Mouse (Mus musculus) adrenal gland, adult (tissue): ENCODE measurements at regions not wholly inside any gene's neighbourhood (a gene's known extent, or its start where the extent isn't known, plus 50 kb on each side); places are given as distances from the start of the nearest gene placed in this dataset.

Source experiments
- DNase-seq, 2 experiments: peaks; one replicate each; pipeline ENCODE4 v3.0.0; 2022 to 2023; ENCODE audit warnings: low spot score in 1 of 2; ENCODE audit not compliant: inconsistent age in 2 of 2

DNA sequence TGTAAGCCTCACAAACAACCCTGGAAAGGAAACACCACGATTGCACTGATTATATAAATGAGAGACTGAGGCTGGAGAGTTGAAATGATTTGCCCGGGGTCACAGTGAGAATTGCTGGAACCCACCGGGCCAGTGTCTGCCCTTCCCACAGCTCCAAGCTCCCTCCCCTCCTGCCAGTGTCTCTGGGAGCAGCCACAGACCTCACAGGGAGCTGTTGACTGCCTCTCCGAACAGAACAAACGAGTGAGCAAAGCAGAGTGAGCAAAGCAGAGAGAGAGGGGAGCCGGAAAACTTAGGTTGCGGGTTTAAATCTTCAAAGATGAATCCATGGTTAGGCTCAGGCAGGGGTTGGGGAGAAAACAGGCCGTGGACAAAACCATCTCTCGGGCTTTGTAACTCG is 246.2 kb downstream of the Bcl11b start:
- DNase-seq, result no peak

DNA sequence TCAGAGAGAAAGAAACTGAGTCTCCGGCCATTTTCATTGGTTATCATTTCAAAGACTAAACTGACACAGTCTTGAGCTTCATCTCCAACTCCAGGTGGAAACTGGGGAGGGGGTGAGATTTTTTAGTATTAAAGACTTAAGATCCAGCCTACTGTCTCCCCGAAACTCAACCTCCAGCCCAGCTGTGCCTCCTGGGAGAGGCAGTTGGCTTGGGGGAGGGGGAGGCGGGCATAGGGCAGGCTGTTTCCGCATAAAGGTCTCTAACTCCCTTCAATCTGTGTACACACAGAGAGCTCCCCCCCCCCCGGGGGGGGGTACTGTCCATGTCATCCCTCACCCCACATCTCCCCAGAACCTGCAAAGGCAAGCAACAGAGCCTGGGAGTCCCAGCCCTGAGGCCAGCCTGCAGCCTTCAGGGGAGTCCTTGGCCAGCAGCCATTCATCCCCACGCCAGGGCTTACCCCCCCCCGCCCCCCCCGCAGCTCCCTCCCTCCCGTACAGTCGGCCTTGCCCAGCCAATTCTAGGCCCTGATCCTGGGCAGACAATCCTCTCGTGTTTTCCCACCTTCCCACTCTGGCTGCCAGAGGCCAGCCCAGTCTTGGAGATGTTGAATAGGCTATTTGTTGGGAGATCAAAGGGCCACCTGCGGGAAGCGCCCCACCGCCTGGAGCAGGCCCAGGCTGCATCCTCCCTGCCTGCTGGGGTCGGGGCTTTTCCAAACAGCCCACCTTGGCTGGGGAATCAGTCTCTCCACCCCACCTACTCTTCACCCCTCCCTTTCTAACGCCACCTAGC is 245.2 kb downstream of the Bcl11b start:
- peak; percentile 37 to 74 for DNase-seq

DNA sequence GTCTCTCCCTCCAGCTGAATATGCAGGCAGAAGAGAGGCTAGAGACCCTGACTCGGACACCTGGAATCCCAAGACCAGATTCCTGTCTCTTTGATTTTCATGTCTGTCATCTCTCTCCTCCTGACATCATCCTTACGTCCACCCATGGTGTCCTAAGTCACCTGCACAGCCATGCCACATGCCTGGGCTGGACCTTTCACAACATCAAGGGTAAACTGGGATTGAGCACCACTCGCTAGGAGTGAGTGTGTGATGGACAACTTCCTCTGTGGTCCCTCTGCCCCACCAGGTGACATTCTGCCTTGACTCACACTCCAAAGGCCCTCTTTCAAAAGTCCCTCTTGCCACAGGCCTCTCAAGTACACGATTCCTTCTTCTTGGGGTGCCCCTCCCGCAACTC is 244.1 kb downstream of the Bcl11b start:
- DNase-seq, result peak in 1 of 2 experiments; percentile 15

DNA sequence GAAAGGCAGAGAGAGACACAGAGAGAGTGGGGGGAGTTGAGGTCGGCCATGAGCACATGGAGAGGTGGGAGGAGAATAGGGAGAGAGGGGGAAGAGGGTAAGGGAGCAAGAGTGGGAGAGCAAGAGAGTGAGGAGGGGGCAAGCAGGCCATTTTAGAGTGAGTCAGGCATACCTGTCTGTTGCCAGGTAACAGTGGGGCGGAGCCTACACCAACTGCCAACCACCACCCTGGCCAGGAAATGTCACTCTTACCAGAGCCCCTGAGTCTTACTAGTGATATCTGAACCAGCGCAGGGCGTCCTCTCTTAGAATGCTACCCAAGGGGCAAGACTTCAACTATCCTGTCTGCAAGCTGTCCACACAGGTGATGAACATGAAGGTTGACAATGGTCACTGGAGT is 243.5 kb downstream of the Bcl11b start:
- peak in 1 of 2 experiments; percentile 16 for DNase-seq

DNA sequence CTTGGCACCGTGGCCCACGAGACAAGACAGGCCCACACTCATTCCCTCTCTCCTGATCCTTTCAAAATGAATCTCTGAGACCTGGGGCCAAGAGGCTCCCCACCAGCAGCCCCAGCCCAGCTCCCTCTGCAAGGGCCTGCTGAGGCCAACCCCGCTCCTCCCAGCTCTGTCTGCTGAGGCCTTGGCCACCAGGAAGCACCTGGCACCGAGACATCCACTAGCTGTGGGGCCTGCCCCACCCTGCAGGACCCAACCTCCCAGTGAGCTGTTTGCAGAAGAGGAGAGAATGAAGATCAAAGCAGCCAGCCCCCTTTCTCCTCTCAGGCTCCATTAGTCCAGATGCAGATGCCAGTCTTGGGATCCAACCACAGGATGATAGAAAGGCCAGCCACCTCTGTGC is 241.3 kb downstream of the Bcl11b start:
- DNase-seq, result no peak

DNA sequence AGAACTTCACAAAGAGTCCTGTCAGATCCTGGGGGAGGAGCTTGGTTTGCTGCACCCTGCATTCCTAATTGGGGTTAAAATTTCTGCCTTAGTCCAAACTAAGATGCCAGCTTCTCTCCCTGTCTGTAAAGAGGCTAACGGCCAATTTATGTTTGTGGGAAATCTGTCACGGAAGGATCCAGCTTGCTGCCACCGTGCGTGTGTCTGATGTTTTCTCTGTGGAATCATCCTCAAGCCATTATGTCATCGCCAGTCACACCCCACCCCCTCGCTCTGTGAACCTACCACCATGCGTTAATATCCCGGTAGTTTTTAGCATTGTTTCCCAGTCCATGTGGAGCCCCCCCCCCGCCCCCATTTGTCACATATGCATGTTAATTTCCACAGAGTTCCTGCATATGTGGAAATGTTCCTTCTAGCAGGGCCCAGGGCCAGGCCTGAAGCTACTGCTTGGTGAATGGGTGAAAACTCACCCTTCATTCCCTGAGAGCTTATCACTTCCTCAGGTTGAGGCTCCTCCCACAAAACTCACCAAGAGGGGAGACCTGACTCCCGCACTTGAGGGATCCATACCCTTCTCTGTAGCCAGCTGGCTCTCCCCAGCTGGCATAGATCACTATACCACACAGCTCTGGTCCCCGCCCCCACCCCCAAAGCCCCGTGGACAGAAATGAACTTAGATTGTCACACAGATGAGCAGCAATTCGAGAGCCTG is 233.4 kb downstream of the Bcl11b start:
- no peak for DNase-seq

DNA sequence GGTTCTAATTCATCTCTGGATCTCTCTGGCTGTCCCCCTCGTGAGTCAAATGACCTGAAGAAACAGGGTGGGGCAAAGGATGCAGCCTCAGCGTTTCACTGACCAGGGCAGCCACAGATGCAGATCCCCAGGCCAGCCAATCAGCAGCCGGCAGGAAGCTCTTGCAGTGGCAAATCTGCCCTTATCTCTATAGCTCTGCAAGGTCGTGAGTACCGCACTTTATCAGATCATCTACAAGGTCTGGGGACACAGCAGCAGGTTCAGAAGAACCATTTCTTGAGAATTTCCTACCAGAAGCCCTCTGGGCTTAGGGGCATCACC is 232.9 kb downstream of the Bcl11b start:
- peak in 1 of 2 experiments; percentile 38 for DNase-seq

DNA sequence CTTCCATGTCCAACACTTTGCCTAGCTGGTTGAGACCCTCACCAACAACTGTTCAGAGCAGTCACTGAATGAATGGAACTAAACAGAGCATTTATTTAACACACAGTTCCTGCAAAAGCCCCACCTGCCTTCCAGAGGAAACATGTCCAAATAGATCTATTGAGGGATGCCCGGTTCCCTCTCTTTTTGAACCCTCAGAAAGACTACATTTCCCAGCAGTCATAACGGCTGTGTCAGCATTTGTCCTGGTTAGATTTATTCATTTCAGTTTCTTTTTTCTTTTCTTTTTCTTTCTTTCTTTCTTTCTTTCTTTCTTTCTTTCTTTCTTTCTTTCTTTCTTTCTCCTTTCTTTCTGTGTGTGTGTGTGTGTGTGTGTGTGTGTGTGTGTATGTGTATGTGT is 232.1 kb downstream of the Bcl11b start:
- DNase-seq, result no peak

DNA sequence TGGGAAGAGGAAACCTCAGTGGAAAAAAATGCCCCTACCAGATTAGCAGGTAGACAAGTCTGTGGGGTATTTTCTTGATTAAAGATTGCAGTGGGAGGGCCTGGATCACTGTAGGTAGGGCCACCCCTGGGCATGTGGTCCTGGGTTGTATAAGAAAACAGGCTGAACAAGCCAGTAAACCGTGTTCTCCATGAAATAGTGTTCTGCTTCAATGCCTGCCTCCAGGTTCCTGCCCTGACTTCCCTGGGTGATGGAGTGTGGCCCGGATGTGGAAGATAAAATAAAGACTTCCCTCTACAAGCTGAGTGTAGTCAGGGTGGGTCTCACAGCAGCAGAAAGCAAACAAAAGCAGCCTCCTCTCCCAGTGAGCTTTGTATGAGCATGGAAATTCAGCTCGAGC is 231.6 kb downstream of the Bcl11b start:
- no peak for DNase-seq

DNA sequence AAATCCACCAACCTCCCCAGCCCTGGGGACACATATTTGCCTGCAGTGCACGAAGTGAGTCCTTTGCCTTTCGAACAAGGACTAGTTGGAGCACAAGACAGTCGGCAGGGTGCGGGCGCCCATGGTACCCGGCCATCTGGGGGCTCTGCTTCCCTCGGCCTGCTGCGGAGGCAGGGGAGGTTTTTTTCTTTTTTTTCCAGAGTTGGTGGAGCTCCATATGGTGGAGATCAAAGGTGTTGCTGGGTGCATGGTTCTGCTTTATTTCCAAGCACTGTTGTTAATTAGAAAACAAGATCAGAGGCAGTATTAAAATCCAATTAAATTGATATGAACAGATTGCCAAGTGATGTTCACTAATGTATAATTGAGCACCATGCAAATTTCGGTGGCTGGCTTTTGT is 225.4 kb downstream of the Bcl11b start:
- no peak for DNase-seq

DNA sequence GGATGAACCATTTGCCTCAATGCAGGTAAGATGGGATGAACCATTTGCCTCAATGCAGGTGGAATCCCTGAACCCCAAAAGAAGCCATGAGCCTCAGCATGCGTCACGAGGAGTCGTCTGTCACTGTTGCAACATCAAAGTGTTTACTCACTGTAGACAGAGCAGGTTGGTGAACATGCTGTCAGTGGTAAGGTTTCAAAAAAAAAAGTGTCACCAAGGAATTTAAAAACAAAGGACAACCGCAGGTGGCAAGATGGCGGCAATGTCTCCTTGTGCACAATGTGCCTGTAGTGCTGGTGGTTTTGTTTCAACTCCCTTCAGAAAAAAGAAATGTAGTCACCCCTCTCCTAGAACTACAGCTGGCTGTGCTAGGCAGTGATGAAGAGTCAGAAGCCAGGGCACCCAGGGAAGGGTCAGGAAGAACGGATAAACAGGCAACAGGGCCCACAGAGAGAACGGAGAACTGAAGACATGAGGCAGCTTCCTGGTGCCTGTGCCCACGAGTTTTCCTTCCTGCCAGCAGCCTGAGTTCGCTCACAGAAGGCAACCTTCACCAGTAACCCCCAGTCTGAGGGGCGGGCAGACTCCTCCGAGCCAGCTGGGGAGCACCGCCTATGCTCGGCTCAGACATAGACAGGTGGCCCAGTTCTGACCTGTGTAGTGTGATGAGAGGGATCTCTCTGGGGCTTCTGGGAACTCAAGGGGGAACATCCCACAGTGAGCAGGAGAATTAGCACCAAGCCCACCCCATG is 223.9 kb downstream of the Bcl11b start:
- DNase-seq, result no peak

DNA sequence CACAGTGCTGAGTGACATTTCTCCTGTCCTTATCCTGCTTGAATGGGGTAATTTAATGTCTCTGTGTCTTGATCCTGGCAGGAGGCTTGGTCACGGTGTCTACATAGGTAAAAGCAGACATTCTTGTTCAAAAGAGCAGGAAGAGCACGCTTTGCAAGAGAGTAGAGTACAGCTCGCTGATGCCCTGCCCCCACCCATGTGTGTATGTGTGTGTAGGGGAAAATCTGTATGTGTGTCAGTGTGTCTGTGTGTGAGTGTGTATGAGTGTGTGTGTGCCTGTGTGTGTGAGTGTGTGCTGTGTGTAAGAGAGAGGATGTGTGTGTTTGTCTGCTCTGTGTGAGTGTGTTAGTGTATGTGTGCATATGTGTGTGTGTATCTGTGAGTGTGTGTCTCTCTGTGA is 221.3 kb downstream of the Bcl11b start:
- DNase-seq, result no peak

DNA sequence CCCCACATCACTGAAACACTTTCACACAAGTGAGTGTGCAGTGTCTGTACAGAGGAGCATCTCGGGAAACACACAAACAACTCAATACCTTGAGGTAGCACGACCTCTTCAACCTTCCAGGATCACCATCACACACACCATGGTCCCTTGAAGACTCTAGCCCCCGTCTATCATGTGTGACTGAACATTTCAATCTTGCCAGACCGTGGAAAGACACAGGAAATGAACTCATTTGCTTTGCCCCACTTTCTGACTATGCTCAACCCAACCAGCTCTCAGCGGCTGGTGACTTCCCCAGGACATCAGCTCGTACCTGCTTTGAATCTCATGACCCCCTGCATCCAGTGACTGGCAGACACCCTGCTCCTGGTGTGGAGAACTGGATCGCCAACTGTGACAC is 219.6 kb downstream of the Bcl11b start:
- no peak for DNase-seq

DNA sequence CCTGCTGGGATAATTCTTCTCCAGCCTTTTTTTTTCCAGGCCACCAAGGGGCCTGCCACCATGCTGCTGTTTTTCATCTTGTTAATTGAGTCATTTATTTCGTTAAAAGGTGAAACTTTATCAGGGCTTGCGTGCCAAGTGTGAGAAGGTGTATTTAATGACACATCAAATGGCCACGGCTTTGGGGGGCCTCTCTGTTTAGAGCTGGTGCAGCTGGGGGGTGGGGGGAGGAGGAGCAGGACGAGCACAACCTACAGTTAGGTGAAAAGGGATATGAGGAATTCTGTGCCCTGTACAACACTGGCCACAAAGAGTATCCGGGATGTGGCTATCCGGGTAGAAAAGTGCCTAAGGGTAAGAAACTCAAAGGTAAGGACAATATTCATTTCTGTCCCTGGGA is 213.6 kb downstream of the Bcl11b start:
- no peak for DNase-seq

DNA sequence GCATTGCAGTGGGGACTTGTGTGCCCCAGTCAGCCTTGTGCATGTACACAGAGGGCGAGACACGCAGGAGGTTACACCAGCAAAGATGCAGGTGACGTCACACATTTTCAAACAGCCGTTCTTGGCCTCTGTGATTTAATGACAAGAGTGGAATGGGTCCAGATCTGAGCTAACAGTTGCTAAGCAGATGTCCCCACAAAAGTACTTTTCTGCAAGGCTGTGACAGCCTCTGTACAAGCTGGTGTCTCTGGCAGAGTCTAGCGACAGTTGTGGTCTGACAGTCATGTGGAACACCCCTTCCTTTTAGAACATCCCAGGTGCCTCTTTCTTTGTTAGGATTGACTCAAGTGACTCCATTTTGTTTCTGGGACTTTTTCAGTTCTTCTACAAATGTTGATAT is 203.1 kb downstream of the Bcl11b start:
- DNase-seq, result no peak

DNA sequence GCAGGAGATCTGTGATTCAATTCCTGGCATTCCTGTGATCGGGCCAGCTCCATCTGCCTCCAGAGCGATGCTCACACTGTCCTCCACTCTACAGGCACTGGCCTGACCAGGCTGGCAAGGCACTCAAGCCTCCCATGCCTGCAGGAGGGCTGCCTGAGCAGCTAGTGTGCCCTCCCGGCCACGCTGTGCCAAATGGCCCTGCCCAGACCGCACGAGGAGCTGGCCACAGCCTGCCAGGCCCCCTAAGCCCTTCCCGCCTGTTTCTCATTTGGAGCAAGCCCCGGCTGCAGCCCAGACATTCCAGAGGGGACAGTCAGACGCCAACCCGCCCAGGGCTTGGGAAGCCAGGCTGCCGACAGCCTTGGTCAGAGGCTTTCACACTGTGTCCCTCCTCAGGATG is 195.8 kb downstream of the Bcl11b start:
- peak in 1 of 2 experiments; percentile 5 for DNase-seq

DNA sequence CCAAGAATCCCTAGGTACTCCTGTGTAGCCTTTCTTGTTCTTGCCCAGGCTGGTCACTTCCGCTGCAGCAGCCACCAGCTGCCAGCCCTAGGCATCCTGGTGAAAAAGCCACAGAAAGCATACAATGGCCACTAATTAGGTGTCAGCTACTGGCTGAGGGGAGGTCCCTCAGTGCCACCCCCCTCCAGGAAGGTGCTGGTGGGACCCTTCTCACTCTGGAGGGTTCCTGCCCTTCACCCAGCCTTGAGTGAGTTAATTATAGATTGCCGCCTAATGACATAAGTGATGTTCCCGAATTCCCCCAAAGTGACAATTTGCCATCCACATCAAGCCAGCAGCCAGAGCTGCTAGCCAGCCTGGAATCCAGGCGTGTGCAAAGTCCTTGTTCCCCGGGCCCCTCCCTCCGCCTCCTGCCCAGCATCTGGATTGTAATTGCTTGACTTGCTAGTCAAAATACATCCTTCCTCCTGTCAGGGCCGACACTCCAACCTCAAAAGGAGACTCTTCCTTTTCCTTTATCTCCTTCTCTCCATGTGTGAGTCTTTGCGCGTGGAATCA is 195.2 kb downstream of the Bcl11b start:
- no peak for DNase-seq

DNA sequence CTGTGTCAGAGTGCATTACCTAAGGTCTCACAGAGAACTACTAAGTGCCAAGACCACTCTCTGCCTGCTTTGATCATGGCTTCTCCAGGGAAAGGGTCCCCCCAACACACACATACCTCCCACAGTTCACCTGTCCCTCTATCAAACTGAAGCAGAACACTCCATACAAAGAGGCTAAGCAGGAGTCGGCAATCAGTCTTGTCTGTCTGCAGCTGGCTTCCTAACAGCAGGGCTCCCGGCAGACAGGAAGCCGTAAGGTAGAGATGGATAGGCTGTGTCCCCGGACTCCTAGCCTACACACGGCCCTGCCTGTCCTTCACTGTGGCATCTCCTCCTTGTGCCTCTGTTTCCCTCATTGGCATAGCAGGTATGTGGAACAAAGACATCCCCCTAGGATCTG is 192.2 kb downstream of the Bcl11b start:
- DNase-seq, result no peak

DNA sequence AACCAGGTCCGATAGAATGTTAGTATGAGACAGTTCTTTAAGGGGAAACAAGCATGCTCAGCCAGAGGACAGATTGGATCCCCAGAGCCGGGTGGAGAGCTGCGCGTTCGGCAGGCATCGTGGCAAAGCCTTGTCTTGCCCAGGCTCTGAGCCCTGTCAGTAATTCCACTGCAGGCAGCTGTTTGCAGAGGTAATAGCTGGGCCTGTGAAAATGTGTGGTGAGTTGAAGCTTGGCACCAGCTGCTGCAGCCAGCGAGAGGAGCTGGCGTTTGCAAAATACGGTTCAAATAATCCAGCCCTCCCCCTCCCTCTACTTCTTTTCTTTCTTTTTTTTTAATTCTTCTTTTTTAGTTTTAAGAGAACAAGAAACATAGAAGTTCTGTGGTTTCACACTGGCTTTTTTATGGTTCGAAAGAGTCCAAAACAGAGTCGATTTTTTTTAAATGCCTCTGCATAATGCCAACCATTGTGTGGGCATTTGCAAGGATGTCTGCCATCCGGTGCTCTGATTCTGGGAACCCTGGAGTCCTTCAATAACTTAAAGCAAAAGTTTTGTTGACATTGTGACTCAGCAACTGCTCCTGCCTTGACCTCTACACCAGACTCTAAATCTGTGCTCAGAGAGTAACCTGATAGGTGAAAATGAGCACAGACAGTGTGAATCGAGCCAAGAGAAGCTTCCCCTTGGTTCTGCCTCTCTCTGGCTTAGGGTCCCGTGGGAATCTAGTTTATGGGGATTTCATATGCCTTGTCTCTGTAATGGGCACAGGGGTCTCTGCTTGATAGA is 190.7 kb downstream of the Bcl11b start:
- peak; percentile 36 to 74 for DNase-seq

DNA sequence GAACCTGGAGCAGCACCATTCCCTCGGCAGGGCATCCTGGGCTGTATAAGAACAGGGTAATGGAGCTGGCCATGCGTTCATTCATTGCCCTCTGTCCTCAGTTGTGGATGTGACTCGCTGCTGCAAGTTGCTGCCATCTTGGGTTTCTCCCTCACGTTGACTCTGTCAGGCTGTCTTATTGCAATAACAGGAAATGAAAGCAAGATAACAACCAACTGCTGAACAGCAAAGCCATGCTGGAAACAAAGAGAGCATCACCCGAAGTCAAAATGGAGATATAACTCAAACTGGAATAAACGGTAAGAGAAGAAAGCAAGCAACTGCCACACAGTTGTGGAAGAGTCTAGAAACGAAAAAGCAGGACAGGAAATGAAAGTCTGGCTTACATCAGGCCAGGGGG is 188.5 kb downstream of the Bcl11b start:
- DNase-seq, result no peak
